Mouse (Mus musculus) intestine, embryonic 16.5 days (tissue): ENCODE results near the gene Rnf34. TPM values are rescaled to one million over a fixed set of nuclear protein-coding genes. Genes with fewer than 3 reads are reported as not detected.

Source experiments
- ATAC-seq: fragments of 200-750 bp; cut with Nextera tagmentation; 2 replicates; pipeline ENCODE4 v1.8.0; 2017; ENCODE audit warnings: moderate TSS enrichment, moderate library complexity
- H3K27ac ChIP-seq: fragments of 300-500 bp; sonication (generic); 2 replicates; pipeline ENCODE4 v1.5.1; 2014; ENCODE audit warnings: mild to moderate bottlenecking, low read length
- H3K27me3 ChIP-seq: fragments of 300-500 bp; sonication (generic); replicated peaks from 2 replicates; pipeline ENCODE4 v1.6.1; 2014; ENCODE audit warnings: low read length, control low read depth, mixed read lengths; ENCODE audit not compliant: control insufficient read depth, insufficient read depth
- H3K36me3 ChIP-seq: fragments of 300-500 bp; sonication (generic); 2 replicates; pipeline ENCODE4 v1.6.1; 2014; ENCODE audit warnings: low read length, control low read depth; ENCODE audit not compliant: control insufficient read depth, insufficient read depth
- H3K4me1 ChIP-seq: fragments of 300-500 bp; sonication (generic); 2 replicates; pipeline ENCODE4 v1.6.1; 2014; ENCODE audit warnings: low read length, control low read depth, mixed read lengths; ENCODE audit not compliant: control insufficient read depth, insufficient read depth
- H3K4me2 ChIP-seq: fragments of 300-500 bp; sonication (generic); 2 replicates; pipeline ENCODE4 v1.6.1; 2014; ENCODE audit warnings: low read depth, low read length, control low read depth
- H3K4me3 ChIP-seq: fragments of 300-500 bp; sonication (generic); 2 replicates; pipeline ENCODE4 v1.5.1; 2014; ENCODE audit warnings: mild to moderate bottlenecking, low read length
- H3K9ac ChIP-seq: fragments of 300-500 bp; sonication (generic); 2 replicates; pipeline ENCODE4 v1.6.1; 2014; ENCODE audit warnings: low read depth, low read length
- H3K9me3 ChIP-seq: fragments of 300-500 bp; sonication (generic); 2 replicates; pipeline ENCODE4 v1.6.1; 2016; ENCODE audit warnings: low read length, control low read depth; ENCODE audit not compliant: control insufficient read depth
- WGBS: fragments of 180-500 bp; shearing (Covaris S2); extraction: QIAGEN DNeasy Blood & Tissue Kit; methylation state at CpG from one replicate; pipeline ENCODE4 v1.1.7; 2014; 5-methylcytosine and 5-hydroxymethylcytosine counted together
- polyA plus RNA-seq: library from polyadenylated mRNA; unstranded; fragments of >200 nt; fragmentation: Nextera tagmentation; extraction: Ambion mirVana; gene quantifications from 2 replicates; pipeline ENCODE4 v1.2.1, GENCODE M21; 2015

The Rnf34 gene
- polyA plus RNA-seq, 1 experiment from 2014 or later: 32.4 TPM

DNA sequence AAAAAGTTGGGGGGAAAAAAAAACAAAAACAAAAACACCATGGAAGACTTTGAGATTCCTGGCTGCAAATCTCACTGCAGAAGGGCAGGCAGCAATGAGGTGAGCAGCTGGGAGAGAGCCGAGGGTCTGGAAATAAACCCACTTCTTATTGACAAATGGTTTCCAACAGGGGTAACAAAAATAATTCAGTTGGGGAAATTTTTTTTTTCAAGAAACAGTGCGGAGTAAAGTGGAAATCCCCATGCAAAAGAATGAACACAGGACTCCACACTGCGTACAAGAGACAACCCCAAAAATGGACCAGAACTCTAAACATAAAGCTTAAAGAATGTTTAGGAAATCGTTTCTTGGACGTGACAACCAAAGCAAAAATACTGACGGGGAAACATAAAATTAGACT lies 43.4 kb downstream of the Rnf34 start:
- Histone ChIP-seq H3K9ac (no peak overlapping the region), H3K36me3 (no peaks in the 10 kb centered on the region), H3K27me3 (no peaks in the 10 kb centered on the region), H3K4me2 (no peak overlapping the region), H3K27ac (no peak overlapping the region), H3K4me1 (peaks cover 3% of the 10 kb centered on the region), H3K9me3 (no peaks in the 10 kb centered on the region), H3K4me3 (no peak overlapping the region)
- 83% methylated on average over 6 of the region's 6 CpGs for WGBS
- no peak for ATAC-seq

DNA sequence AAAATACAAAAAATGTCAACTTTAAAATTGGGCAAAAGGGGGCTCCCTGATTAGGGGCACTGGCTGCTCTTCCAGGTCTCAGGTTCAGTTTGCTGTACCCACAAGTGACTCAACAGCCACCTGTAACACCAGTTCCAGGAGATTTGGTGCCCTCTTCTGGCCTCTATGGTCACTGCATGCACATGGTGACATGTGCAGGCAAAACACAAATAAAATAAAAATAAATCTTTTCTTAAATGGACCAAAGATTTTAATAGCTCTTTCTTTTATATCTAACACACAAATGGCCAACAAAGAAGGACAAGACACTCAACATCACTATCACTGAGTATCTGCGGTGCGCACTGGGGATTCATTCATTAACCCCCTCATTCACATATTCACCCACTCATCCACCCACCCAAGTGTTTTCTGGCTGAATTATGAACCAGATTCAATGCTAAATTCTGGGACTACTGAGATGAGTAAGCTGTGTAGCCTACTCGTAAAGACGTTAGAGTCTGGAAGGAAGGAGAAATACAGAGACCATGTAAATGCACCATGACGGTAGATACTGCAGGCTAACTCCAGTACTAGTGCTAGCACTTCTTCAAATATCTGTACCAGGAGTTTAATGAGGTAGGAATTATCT lies 44.3 kb downstream of the Rnf34 start:
- Histone ChIP-seq H3K9me3 (no peaks in the 10 kb centered on the region), H3K27me3 (no peaks in the 10 kb centered on the region), H3K4me1 (peaks cover 6% of the 10 kb centered on the region; the same call in 1 of the 2 replicates), H3K4me3 (no peak overlapping the region), H3K9ac (no peak overlapping the region), H3K36me3 (no peaks in the 10 kb centered on the region), H3K4me2 (no peak overlapping the region), H3K27ac (no peak overlapping the region)
- 92% methylated on average over 5 of the region's 5 CpGs for WGBS
- no peak for ATAC-seq

DNA sequence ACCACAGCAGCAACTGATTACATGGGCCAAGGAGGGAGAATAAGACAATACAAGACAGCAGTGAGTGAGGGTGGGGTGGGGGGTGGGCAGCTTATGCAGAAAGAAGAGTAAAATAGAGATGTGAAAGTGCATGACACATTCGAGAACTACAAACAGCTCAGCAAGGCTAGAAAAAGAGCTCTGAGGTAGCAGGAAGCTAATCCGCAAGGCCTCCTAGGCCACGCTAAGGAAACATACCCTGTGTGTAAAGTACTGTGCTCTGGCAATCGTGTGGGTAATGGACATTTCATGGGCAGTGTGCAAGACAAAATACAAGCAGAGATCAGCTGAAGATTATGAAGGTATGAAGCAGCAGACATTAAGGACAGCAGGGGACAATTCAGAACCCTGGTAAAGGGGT lies 45.0 kb downstream of the Rnf34 start:
- 68% methylated on average over 4 of the region's 4 CpGs for WGBS
- H3K36me3 ChIP-seq: no peaks in the 10 kb centered on the region
- H3K9me3 ChIP-seq: no peaks in the 10 kb centered on the region
- H3K4me2 ChIP-seq: no peak overlapping the region
- H3K4me1 ChIP-seq: peaks cover 6% of the 10 kb centered on the region; the same call in 1 of the 2 replicates
- ATAC-seq: no peak
- H3K4me3 ChIP-seq: no peak overlapping the region
- 0 out of 2 replicates have a peak overlapping the region, but pooled peaks have one; percentile 7 for H3K27ac ChIP-seq
- no peaks in the 10 kb centered on the region for H3K27me3 ChIP-seq
- H3K9ac ChIP-seq: no peak overlapping the region

DNA sequence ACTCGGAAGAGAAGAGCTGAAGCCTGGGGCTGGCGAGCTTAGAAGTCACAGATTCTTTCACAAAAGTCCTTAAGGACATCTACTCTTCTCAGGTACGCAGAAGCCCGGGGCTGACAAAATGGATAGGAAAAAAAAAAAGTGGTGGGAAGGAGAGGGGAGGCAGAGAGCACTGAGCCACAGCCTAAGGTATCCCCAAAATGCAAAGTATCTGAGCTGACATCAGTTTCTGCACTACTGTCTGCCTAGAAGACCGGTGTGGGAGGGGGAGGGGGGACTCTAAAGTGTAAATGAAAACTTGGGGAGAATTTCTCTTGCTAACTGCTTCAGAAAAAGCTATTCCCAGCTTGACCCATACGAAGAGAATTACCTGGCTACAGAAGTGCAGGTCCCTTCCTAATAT lies 48.3 kb downstream of the Rnf34 start:
- H3K36me3 ChIP-seq: no peaks in the 10 kb centered on the region
- ATAC-seq: no peak
- H3K4me3 ChIP-seq: no peak overlapping the region
- peaks cover 9% of the 10 kb centered on the region for H3K4me1 ChIP-seq
- H3K27ac ChIP-seq: no peak overlapping the region
- H3K4me2 ChIP-seq: no peak overlapping the region
- no peaks in the 10 kb centered on the region for H3K9me3 ChIP-seq
- no peak overlapping the region for H3K9ac ChIP-seq
- WGBS: 82% methylated on average over 6 of the region's 6 CpGs
- no peaks in the 10 kb centered on the region for H3K27me3 ChIP-seq

DNA sequence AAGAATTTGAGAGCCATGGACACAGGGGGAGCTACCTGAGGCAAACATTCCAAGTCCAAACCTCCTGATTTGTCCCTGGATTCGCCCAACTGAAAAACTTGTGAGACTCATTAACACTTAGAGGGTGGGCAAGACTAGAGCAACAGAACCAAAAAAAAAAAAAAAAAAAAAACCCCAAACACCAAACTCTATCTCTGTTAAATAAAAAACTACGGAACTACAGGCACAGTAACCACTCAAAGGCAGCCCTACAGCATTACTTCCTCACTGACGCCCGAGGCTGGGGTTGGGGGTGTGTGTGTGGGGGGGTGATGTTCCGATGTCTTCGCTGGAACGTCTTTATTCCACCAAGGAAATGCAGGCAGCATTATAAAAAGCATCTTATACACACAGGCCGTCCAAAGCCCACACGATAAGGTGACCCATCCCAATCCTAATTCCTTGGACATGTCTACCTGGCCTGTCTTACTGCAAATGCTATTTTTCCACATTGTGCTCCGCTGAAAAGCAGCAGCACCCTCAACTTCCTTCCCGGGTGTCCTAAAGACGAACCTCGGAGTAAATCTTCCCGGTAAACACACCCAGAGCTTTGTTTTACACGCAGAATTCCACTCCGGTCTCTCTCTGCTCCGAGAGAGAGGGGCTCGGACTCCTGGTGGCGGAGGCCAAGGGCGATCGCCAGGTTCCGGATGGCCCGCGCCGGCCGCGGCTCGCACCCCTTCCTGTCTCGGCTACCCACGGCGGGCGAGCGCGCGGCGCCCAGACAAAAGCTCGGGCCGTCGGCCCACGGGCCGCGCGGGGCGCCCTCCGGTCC lies 49.3 kb downstream of the Rnf34 start:
- Histone ChIP-seq H3K4me2 (peak overlapping the region; percentile 92), H3K27ac (peak overlapping the region; percentile 93), H3K36me3 (no peaks in the 10 kb centered on the region), H3K27me3 (no peaks in the 10 kb centered on the region), H3K4me3 (peak overlapping the region; percentile 83), H3K9me3 (no peaks in the 10 kb centered on the region), H3K4me1 (peaks cover 9% of the 10 kb centered on the region), H3K9ac (peak overlapping the region; percentile 89)
- WGBS: 1% methylated on average over 40 of the region's 45 CpGs
- peak; percentile 7; the same call in 1 of the 2 replicates for ATAC-seq

DNA sequence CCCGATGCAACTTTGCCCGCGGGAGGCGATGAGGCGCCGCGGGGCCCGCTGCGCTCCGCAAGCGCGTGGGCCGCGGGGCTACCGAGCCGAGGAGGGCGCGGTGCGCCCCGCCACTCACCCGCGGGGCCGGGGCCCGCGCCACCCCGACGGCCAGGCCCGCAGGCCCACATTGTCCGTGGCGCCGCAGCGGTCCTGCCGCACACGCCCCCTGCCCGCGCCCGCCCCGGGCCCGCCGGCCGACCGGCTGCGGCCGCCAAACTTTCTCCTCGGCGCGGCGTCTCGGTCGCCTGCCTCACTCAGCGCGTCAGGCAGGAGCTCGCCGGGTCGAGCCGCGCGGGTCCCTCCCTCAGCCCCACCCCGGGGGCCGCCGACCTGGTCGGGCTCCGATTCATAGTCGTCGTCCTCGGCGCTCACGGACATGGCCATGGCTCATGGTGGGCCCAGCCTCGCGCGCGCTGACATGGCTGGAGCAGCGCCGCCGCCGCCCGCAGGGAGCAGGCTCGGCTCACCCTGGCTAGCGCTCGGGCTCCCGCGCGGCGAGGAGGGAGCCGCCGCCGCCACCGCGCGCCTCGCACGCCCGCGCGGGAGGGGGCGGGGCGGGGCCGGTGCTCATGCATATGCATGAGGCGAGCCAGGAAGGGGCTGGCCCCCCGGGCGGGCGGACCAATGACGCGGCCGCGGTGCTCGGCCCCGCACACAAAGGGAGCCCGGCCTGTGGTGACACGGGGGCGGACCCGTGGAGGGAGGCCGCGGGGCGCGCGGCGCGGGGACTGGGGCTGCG lies 50.1 kb downstream of the Rnf34 start:
- no peaks in the 10 kb centered on the region for H3K36me3 ChIP-seq
- H3K4me3 ChIP-seq: peak overlapping the region; percentile 83
- no peaks in the 10 kb centered on the region for H3K9me3 ChIP-seq
- peak overlapping the region; percentile 92 for H3K4me2 ChIP-seq
- no peaks in the 10 kb centered on the region for H3K27me3 ChIP-seq
- H3K4me1 ChIP-seq: peaks cover 9% of the 10 kb centered on the region
- WGBS: under 1% methylated on average over 101 of the region's 120 CpGs
- peak; percentile 99 for ATAC-seq
- H3K9ac ChIP-seq: peak overlapping the region; percentile 89
- peak overlapping the region; percentile 93 for H3K27ac ChIP-seq

DNA sequence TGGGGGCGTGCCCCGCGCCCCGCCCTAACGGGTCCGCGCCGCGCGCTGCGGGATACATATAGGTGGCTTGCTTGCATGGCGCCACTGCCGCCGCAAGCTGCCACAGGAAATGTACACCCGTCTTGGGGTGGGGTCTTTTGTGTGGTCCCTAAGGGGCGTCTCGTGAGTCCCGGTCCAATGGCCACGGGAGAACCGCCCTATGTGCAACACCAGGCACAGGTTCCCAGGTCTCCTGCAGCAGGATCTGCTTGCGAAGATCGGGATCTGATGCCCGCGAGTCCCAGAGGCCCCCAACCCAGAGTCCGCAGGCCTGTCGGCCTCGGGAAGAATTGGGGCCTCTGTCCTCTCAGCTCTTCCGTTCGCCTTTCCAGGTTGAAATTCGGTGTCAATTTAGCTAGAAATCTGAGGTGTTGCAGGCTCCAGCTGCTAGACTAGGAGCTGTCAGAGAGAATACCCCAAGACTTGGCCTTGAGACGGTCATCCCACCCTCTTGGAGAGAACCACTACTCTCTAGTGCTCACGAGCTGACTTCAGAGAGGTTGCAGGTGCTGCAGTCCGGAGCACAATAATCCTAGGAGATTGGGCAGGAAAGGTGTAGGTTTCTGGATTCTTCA lies 50.8 kb downstream of the Rnf34 start:
- 3% methylated on average over 33 of the region's 33 CpGs for WGBS

DNA sequence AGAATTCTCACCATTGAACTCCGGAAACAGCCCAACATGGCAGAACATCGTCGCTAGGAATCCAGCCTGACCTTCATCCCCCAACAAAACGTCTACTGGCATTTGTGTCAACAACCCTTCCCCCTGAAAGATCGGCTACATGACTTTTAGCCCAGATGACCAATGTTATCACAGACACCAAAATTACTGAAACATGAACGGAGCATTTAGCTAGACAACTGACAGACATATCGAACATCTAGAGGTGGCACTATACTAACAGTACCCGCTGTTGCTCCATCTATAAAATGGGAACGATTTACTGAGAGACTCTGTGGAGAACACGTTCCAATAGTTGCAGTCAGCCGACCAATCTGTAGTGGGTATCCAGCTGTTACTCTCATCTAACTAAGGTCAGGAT lies 51.3 kb downstream of the Rnf34 start:
- Histone ChIP-seq H3K4me1 (peaks cover 9% of the 10 kb centered on the region), H3K27ac (no peak overlapping the region), H3K9me3 (no peaks in the 10 kb centered on the region), H3K4me3 (no peak overlapping the region), H3K4me2 (peak overlapping the region; percentile 92; the same call in 1 of the 2 replicates), H3K27me3 (no peaks in the 10 kb centered on the region), H3K36me3 (no peaks in the 10 kb centered on the region), H3K9ac (no peak overlapping the region; the same call in 1 of the 2 replicates)
- no peak for ATAC-seq
- 61% methylated on average over 11 of the region's 11 CpGs for WGBS

More for the DNA sequence above, 50.8 kb downstream of the Rnf34 start:
- Histone ChIP-seq H3K4me3 (peak overlapping the region; percentile 83), H3K9me3 (no peaks in the 10 kb centered on the region), H3K27ac (peak overlapping the region; percentile 57), H3K36me3 (no peaks in the 10 kb centered on the region), H3K4me1 (peaks cover 9% of the 10 kb centered on the region), H3K4me2 (peak overlapping the region; percentile 92), H3K9ac (peak overlapping the region; percentile 89), H3K27me3 (no peaks in the 10 kb centered on the region)
- no peak for ATAC-seq

DNA sequence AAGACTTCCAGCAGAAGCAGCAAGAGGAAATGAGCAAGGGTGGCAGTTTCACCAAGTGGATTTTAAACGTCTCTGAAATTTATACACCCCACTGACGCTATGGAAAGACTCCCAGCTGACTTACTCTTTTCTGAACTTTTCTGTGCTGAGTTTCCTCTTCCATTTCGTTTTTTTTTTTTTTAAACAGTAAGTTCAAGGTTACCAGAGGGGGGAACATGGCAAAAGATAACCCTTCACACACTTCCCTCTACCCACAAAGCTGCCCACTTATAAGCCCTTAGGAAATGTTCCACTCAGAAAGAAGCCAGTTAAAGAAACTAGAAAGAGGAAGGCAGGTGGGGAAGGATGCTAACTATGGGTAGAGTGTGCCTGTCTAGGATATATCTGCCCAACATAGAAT lies 51.8 kb downstream of the Rnf34 start:
- Histone ChIP-seq H3K4me1 (peaks cover 9% of the 10 kb centered on the region), H3K36me3 (no peaks in the 10 kb centered on the region), H3K27ac (no peak overlapping the region), H3K9me3 (no peaks in the 10 kb centered on the region), H3K27me3 (no peaks in the 10 kb centered on the region), H3K9ac (no peak overlapping the region), H3K4me2 (no peak overlapping the region), H3K4me3 (no peak overlapping the region)
- ATAC-seq: no peak
- 59% methylated on average over 3 of the region's 3 CpGs for WGBS
